Mouse (Mus musculus): Measurements from ENCODE around the gene Eif4g2.

GRCm38 (mm10) chr7:111085153-111085552 lies 2.3 kb upstream of the Eif4g2 start:
- TF ChIP-seq POLR2A (IDR thresholded peaks at IDR 0.05; ENCODE audit: control insufficient read depth, low read depth, low read length) (no peak), CTCF (IDR thresholded peaks at IDR 0.05; ENCODE audit: control insufficient read depth, insufficient read depth, insufficient replicate concordance, low read depth, low read length) (no peak)

Measured in testis, adult 2 months (tissue).